In genomic region chr8:54509221-54509721, GRCm38 (mm10) we compare ENCODE assay signal across 9 mouse cellular contexts. TPM values are rescaled to one million over a fixed set of nuclear protein-coding genes. Genes with fewer than 3 reads are reported as not detected.
DNase-seq lines count a peak whose midpoint lies in the region; ATAC-seq lines count a peak whose summit lies in the region.
"Had no signal": no experiment of that assay in that cellular context is flagged by ENCODE, and none has a peak within 500 bp of the region (broad histone marks: within the 10 kb centered on the region; RNA-seq: fewer than 3 reads in every experiment).

No protein-coding gene starts in this region.

- H3K27me3 ChIP-seq in heart, embryonic 14.5 days (ENCODE audit: control insufficient read depth, insufficient read depth, low read length) = no peaks in the 10 kb centered on the region
- H3K27me3 ChIP-seq in hindbrain, embryonic 12.5 days = no peaks in the 10 kb centered on the region
- H3K27me3 ChIP-seq: Patski had no signal

- peak overlapping the region; percentile 30 to 35 for H3K4me3 ChIP-seq in heart, embryonic 14.5 days (ENCODE audit: control insufficient read depth in 1 of 2, insufficient read depth in 1 of 2, low read depth in 1 of 2, low read length in 2 of 2)
- peak overlapping the region; percentile 43 for H3K4me3 ChIP-seq in hindbrain, embryonic 12.5 days

- 5% methylated on average over 10 of the region's 10 CpGs for WGBS in heart, embryonic 14.5 days
- WGBS in hindbrain, embryonic 12.5 days = 1% methylated on average over 10 of the region's 10 CpGs

- peak overlapping the region; percentile 71 for H3K4me2 ChIP-seq in heart, embryonic 14.5 days (ENCODE audit: low read length)
- H3K4me2 ChIP-seq in hindbrain, embryonic 12.5 days (replicated peaks) = peak overlapping the region; percentile 68

- H3K36me3 ChIP-seq in heart, embryonic 14.5 days (ENCODE audit: control insufficient read depth, insufficient read depth, low read length) = no peaks in the 10 kb centered on the region
- H3K36me3 ChIP-seq in hindbrain, embryonic 12.5 days = no peaks in the 10 kb centered on the region

- H3K9me3 ChIP-seq in heart, embryonic 14.5 days (ENCODE audit: control insufficient read depth, low read length) = no peaks in the 10 kb centered on the region
- H3K9me3 ChIP-seq in hindbrain, embryonic 12.5 days (replicated peaks) = no peaks in the 10 kb centered on the region

- no peak for DNase-seq in heart, postnatal 36 days
- DNase-seq in embryo, embryonic 11 days = peak; percentile 61
- DNase-seq in layer of hippocampus, postnatal 36 days = peak; percentile 26 to 37
- DNase-seq in telencephalon, adult 2 months (ENCODE audit: low read depth, low spot score) = peak; percentile 79
- DNase-seq in spleen, postnatal 14 days (ENCODE audit: low spot score in 2 of 2) = no peak

- no peak overlapping the region for H3K27ac ChIP-seq in heart, embryonic 14.5 days (replicated peaks in 1 of 2; ENCODE audit: control insufficient read depth in 1 of 2, insufficient read depth in 1 of 2, low read depth in 2 of 2, low read length in 2 of 2)
- H3K27ac ChIP-seq in hindbrain, embryonic 12.5 days = no peak overlapping the region

- intact Hi-C loops in heart, postnatal 36 days (cut with DNase I) = loop anchor here (10.0 kb wide), 1 partner anchor 316 kb away; no protein-coding TSS in a partner anchor

- ATAC-seq in heart, embryonic 14.5 days (ENCODE audit: insufficient number of reproducible peaks, insufficient read depth, low FRiP score, low read depth) = no peak
- ATAC-seq in hindbrain, embryonic 12.5 days (ENCODE audit: low FRiP score) = peak; percentile 85
- ATAC-seq in megakaryocyte-erythroid progenitor cell, adult 5-6 weeks (replicated peaks; ENCODE audit: low FRiP score, low TSS enrichment, poor library complexity, severe bottlenecking) = peak; percentile 75
- ATAC-seq: Patski had no signal

- H3K4me1 ChIP-seq in heart, embryonic 14.5 days (ENCODE audit: control insufficient read depth in 2 of 2, insufficient read depth in 2 of 2, low read length in 2 of 2) = peaks cover 0 to 2% of the 10 kb centered on the region in 2 experiments; a peak in 2 of 4 replicates
- H3K4me1 ChIP-seq in hindbrain, embryonic 12.5 days = no peaks in the 10 kb centered on the region

- peak overlapping the region; percentile 21; the same call in 1 of the 2 replicates for H3K9ac ChIP-seq in heart, embryonic 14.5 days (ENCODE audit: low read length)
- H3K9ac ChIP-seq in hindbrain, embryonic 12.5 days = peak overlapping the region; percentile 37; the same call in 1 of the 2 replicates

RNA-seq across cellular contexts. Expression of gene Asb5, which starts 20.1 kb away (rescaled TPM):
- 5.8 and 6.9 TPM in 2 replicates for polyA plus RNA-seq in heart, embryonic 14.5 days (2014; fragmentation: Nextera tagmentation; extraction: Ambion mirVana)
- total RNA-seq in heart, postnatal 36 days (2021) = 10 to 100 TPM; 21.6 to 23.5 TPM
- polyA plus RNA-seq in hindbrain, embryonic 12.5 days (2016; fragmentation: Nextera tagmentation; extraction: Ambion mirVana) = 5.5 and 6.2 TPM in 2 replicates
- total RNA-seq in layer of hippocampus, postnatal 36 days (2021) = 1 to 10 TPM in 1 of 2 experiments, under 1 TPM in 1; 0.68 to 2.1 TPM
- total RNA-seq in megakaryocyte-erythroid progenitor cell, adult 5-6 weeks (2014; fragmentation: Nextera tagmentation) = not detected in 2 replicates
- total RNA-seq in megakaryocyte-erythroid progenitor cell, adult 5-6 weeks (2017) = not detected in 2 replicates

RNA-seq across cellular contexts. Expression of gene Spcs3, which starts 20.5 kb away (rescaled TPM):
- 56.6 and 61.5 TPM in 2 replicates for polyA plus RNA-seq in heart, embryonic 14.5 days (2014; fragmentation: Nextera tagmentation; extraction: Ambion mirVana)
- total RNA-seq in heart, postnatal 36 days (2021) = 10 to 100 TPM; 43.2 to 47.0 TPM
- polyA plus RNA-seq in hindbrain, embryonic 12.5 days (2016; fragmentation: Nextera tagmentation; extraction: Ambion mirVana) = 78.3 and 84.1 TPM in 2 replicates
- total RNA-seq in layer of hippocampus, postnatal 36 days (2021) = 10 to 100 TPM; 48.2 to 49.6 TPM
- 110 and 122 TPM in 2 replicates for total RNA-seq in megakaryocyte-erythroid progenitor cell, adult 5-6 weeks (2014; fragmentation: Nextera tagmentation)
- 117 and 132 TPM in 2 replicates for total RNA-seq in megakaryocyte-erythroid progenitor cell, adult 5-6 weeks (2017)

Comparison
In these comparisons a context has a peak if more than half of its experiments do, and no peak if none do; other contexts are left out.
1. DNase-seq: peak in embryo, embryonic 11 days (single experiment), layer of hippocampus, postnatal 36 days (2 of 2) and telencephalon, adult 2 months (single experiment); none in heart, postnatal 36 days (0 of 2) and spleen, postnatal 14 days (0 of 2).
2. RNA of gene Asb5, which starts 20.1 kb away (total RNA-seq): 21.6 to 23.5 TPM in heart, postnatal 36 days; 0.68 to 2.1 TPM in layer of hippocampus, postnatal 36 days and not detected in megakaryocyte-erythroid progenitor cell, adult 5-6 weeks; every median in the first group is over 4 times any median in the second.